Mouse (Mus musculus): Measurements from ENCODE around the gene Rrp8.

The Rrp8 gene

GRCm38 (mm10) chr7:105762517-105763270 lies 25.5 kb upstream of the Rrp8 start:
- TF ChIP-seq GATA4 (IDR thresholded peaks at IDR 0.05; ENCODE audit: insufficient replicate concordance, low read length): no peak

- TF ChIP-seq GATA4 (IDR thresholded peaks at IDR 0.05; ENCODE audit: insufficient replicate concordance, low read length): no peak
These were observed 24.8 kb upstream of the Rrp8 start for GRCm38 (mm10) chr7:105761813-105762484.

GRCm38 (mm10) chr7:105753281-105753680 lies 16.1 kb upstream of the Rrp8 start:
- TF ChIP-seq GATA4 (IDR thresholded peaks at IDR 0.05; ENCODE audit: insufficient replicate concordance, low read length): no peak

GRCm38 (mm10) chr7:105752716-105753115 lies 15.5 kb upstream of the Rrp8 start:
- TF ChIP-seq GATA4 (IDR thresholded peaks at IDR 0.05; ENCODE audit: insufficient replicate concordance, low read length): no peak

- peak; percentile 5; the same call in 1 of the 2 replicates for TF ChIP-seq GATA4 (IDR thresholded peaks at IDR 0.05; ENCODE audit: insufficient replicate concordance, low read length)
These were observed 14.6 kb upstream of the Rrp8 start, which contains the start of gene Tpp1 for GRCm38 (mm10) chr7:105751491-105752433. Tpp1 (minus strand) TSS chr7:105752235.

GRCm38 (mm10) chr7:105747776-105748175 lies 10.6 kb upstream of the Rrp8 start:
- no peak for TF ChIP-seq GATA4 (IDR thresholded peaks at IDR 0.05; ENCODE audit: insufficient replicate concordance, low read length)

DNA sequence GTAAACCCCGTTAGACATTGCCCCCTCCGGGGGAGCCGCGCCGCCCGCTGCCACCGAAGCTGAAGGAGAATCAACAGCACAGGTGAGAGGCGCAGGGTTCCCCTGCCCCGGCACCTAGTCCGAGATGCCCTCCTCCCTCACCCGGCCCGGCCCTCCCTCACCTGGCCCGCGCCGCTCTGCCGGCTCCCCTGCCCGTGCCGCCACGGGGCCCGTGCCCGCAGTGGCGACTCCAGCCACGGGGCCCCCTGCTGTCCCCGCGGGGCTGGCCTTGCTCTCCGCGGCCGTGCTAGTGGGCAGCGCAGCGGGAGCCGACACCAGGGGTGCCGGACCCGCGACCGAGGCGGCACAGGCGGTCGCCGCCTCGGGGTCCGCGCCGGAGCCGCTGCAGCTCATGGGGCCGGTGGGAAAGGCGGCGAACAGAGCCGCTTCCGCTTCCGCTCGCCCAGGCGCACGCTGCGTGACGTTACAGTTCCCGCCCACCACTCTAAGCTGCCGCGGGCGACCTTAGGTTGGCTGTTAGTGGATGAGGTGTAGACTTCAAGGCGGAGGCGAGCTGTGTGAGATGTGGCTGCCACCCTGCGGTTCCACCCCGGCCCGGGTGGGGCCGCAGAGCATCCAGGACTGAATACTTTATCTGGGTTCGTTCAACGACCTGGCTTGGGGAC lies 6.9 kb upstream of the Rrp8 start, which contains the start of gene Taf10:
Gene Taf10 (minus strand): TSS at position 436 of the 665 bp plus-strand sequence.
- TF ChIP-seq GATA4 (IDR thresholded peaks at IDR 0.05; ENCODE audit: insufficient replicate concordance, low read length): peak; percentile 9; the same call in 1 of the 2 replicates

DNA sequence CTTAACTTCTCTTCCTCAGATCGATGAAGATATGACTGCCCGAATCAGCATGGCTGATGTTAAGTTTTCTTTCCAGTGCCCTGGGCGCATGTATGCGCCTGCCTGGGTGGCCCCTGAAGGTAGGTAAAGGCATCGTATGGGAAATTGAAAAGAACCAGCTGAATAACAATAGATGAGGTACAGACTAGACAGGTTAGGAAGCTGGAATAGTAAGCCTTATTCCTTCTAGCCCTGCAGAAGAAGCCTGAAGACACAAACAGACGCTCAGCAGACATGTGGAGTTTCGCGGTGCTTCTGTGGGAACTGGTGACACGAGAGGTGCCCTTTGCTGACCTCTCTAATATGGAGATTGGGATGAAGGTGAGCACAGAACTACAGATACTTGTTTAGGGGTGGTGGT lies 4.8 kb upstream of the Rrp8 start:
- TF ChIP-seq GATA4 (IDR thresholded peaks at IDR 0.05; ENCODE audit: insufficient replicate concordance, low read length): no peak

GRCm38 (mm10) chr7:105740851-105741250 lies 3.7 kb upstream of the Rrp8 start:
- no peak for TF ChIP-seq GATA4 (IDR thresholded peaks at IDR 0.05; ENCODE audit: insufficient replicate concordance, low read length)

DNA sequence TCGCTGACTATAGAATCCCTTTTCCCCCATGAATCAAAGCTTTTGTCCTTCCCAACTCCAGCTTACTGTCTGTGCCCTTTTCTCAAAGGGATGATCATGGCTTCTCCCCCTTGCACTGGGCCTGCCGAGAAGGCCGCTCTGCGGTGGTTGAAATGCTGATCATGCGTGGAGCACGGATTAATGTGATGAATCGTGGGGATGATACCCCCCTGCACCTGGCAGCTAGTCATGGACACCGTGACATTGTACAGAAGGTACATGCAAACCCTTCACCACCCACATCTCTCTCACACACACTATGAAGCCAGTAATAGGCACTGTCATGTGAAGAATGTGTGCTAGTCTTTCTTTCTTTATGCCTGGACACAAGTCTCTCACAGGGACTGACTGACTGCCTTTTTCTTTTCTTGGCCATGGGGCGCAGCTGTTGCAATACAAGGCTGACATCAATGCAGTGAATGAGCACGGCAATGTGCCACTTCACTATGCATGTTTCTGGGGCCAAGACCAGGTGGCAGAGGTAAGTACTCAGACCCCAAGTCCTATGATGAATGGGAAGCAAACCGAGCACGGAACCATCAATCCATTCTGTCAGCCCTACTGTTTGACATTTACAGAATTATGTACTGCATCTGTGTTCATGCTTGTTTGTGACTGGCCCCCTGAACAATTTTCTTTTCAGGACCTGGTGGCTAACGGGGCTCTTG lies 3.1 kb upstream of the Rrp8 start:
- no peak for TF ChIP-seq GATA4 (IDR thresholded peaks at IDR 0.05; ENCODE audit: insufficient replicate concordance, low read length)

DNA sequence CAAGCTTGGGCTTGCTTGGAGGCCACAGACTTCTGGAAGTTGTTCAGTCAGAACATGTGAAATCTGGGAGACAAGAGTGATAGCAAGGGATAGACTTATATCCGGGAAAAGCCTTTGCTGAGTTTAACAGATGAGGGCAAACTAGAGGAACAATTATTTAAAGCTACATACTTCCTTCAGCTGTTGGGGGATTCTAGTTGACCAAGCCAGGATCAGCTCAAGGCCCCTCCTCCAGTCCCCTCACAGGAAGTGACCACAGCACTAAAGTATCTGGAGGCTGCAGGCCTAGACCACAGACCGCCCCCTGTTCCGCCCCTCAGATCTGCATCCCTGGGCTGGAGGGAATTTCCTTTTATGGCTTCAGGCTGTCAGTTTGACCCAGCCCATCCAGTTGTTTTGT lies 1.8 kb upstream of the Rrp8 start:
- TF ChIP-seq GATA4 (IDR thresholded peaks at IDR 0.05; ENCODE audit: insufficient replicate concordance, low read length): peak; percentile 55; the same call in 1 of the 2 replicates

GRCm38 (mm10) chr7:105738286-105738685 lies 1.1 kb upstream of the Rrp8 start:
- TF ChIP-seq GATA4 (IDR thresholded peaks at IDR 0.05; ENCODE audit: insufficient replicate concordance, low read length): no peak

- no peak for TF ChIP-seq GATA4 (IDR thresholded peaks at IDR 0.05; ENCODE audit: insufficient replicate concordance, low read length)
These were observed 463 bp upstream of the Rrp8 start for GRCm38 (mm10) chr7:105737648-105738047.

GRCm38 (mm10) chr7:105736264-105736901 lies 802 bp downstream of the Rrp8 start, which contains the start of gene Ilk:
Ilk (plus strand) TSS chr7:105736592.
- no peak; the same call in 1 of the 2 replicates for TF ChIP-seq GATA4 (IDR thresholded peaks at IDR 0.05; ENCODE audit: insufficient replicate concordance, low read length)
